Mouse (Mus musculus): ENCODE results near the gene Tspan9. TPM values are rescaled to one million over a fixed set of nuclear protein-coding genes. Genes with fewer than 3 reads are reported as not detected.

Gene Tspan9
- 29.8 and 30.6 TPM in 2 replicates for polyA plus RNA-seq (2012; rRNA removed)

- Histone ChIP-seq H3K27me3 (ENCODE audit: control insufficient read depth, insufficient read depth, low read length) (peaks cover 3% of the 10 kb centered on the region; the same call in 1 of the 2 replicates), H3K36me3 (ENCODE audit: control insufficient read depth, insufficient read depth, low read length) (no peaks in the 10 kb centered on the region), H3K4me3 (ENCODE audit: extremely low read depth, insufficient read depth, insufficient read length) (peak within 1 kb of the TSS; percentile 57), H3K4me1 (ENCODE audit: control insufficient read depth, insufficient read depth, insufficient read length) (peaks cover 5% of the 10 kb centered on the region; the same call in 1 of the 2 replicates), H3K27ac (ENCODE audit: insufficient read depth, low read length) (no peak within 1 kb of the TSS)
- DNase-seq (ENCODE audit: low read depth in 1 of 2, low spot score in 2 of 2): peak in 1 of 2 experiments; percentile 18
- 2% methylated on average over 54 of the region's 56 CpGs for WGBS
- no peak for TF ChIP-seq CTCF (IDR thresholded peaks at IDR 0.05; ENCODE audit: extremely low read depth, insufficient read depth, insufficient read length, insufficient replicate concordance)
Observed at GRCm38 (mm10) chr6:128143390-128144020, at the start of gene Tspan9. TSS of gene Tspan9 (minus strand) at chr6:128143594.

DNA sequence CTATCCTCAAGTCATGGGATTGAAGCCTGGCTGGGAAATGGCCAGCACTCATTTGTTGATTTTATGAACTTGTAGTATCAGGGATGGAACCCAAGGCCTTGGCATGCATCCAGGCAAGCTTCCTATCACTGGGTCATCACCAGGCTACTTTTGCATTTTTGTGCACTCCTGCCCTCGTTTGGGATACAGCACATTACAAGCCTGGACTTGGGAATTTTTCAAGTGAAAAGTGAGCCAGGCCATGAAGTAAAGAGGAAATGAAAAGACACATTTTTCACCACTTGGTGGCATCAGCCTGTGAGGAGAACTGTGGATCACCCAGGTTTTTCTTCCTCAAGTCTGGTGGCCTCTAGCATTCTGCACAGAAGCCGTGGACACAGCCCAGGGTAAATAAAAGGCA, 40.1 kb upstream of the Tspan9 start:
- H3K4me1 ChIP-seq (ENCODE audit: control insufficient read depth, insufficient read depth, insufficient read length): no peaks in the 10 kb centered on the region
- no peak overlapping the region for H3K27ac ChIP-seq (ENCODE audit: insufficient read depth, low read length)
- WGBS: 46% methylated on average over 2 of the region's 2 CpGs
- H3K36me3 ChIP-seq (ENCODE audit: control insufficient read depth, insufficient read depth, low read length): no peaks in the 10 kb centered on the region
- no peak for DNase-seq (ENCODE audit: low read depth in 1 of 2, low spot score in 2 of 2)
- no peak overlapping the region for H3K4me3 ChIP-seq (ENCODE audit: extremely low read depth, insufficient read depth, insufficient read length)
- TF ChIP-seq POLR2A (IDR thresholded peaks at IDR 0.05; ENCODE audit: low read depth, low read length) (no peak), CTCF (IDR thresholded peaks at IDR 0.05; ENCODE audit: extremely low read depth, insufficient read depth, insufficient read length, insufficient replicate concordance) (no peak)
- H3K27me3 ChIP-seq (ENCODE audit: control insufficient read depth, insufficient read depth, low read length): no peaks in the 10 kb centered on the region

DNA sequence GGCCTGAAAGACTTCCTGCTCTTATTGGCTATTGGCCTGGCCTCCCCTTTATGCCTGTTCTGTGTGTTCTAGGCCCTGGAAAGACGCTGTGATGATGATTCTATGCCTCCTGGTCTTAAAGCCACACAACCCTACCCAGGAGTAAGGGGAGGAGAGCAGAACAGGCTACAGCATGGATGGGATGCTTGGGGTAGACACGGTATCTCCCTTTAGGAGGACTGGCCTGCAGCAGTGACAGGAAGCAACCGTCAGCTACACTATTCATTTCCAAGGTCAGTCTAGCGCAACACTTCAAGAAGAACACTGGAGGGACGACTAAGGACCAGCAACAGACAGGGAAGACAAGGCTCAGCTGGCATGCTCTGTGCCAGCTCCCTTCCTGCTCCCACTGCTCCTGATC, 37.8 kb upstream of the Tspan9 start:
- Histone ChIP-seq H3K36me3 (ENCODE audit: control insufficient read depth, insufficient read depth, low read length) (no peaks in the 10 kb centered on the region), H3K4me3 (ENCODE audit: extremely low read depth, insufficient read depth, insufficient read length) (no peak overlapping the region), H3K4me1 (ENCODE audit: control insufficient read depth, insufficient read depth, insufficient read length) (no peaks in the 10 kb centered on the region), H3K27ac (ENCODE audit: insufficient read depth, low read length) (no peak overlapping the region), H3K27me3 (ENCODE audit: control insufficient read depth, insufficient read depth, low read length) (no peaks in the 10 kb centered on the region)
- TF ChIP-seq POLR2A (IDR thresholded peaks at IDR 0.05; ENCODE audit: low read depth, low read length) (no peak), CTCF (IDR thresholded peaks at IDR 0.05; ENCODE audit: extremely low read depth, insufficient read depth, insufficient read length, insufficient replicate concordance) (no peak)
- WGBS: 80% methylated on average over 5 of the region's 5 CpGs
- no peak for DNase-seq (ENCODE audit: low read depth in 1 of 2, low spot score in 2 of 2)

DNA sequence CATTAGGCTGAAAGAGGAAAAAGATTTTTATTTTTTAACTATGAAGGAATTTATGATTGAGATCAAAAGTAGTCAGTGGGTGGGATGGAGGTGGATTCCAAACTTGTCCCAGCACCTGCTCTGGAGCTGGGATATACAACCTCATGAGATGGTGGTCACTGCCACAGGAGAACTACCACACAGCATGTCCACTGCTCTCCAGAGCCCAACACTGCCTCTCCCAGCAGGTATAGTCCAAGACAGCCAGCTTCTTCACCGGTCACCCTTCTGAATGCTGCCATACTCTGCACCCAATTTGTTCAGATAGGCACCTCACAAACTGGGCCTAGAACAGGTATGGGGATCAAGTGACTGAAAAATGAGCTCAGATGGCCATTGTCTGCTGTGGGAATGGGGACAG, 36.3 kb upstream of the Tspan9 start:
- H3K4me1 ChIP-seq (ENCODE audit: control insufficient read depth, insufficient read depth, insufficient read length): no peaks in the 10 kb centered on the region
- H3K4me3 ChIP-seq (ENCODE audit: extremely low read depth, insufficient read depth, insufficient read length): no peak overlapping the region
- no peaks in the 10 kb centered on the region for H3K36me3 ChIP-seq (ENCODE audit: control insufficient read depth, insufficient read depth, low read length)
- H3K27me3 ChIP-seq (ENCODE audit: control insufficient read depth, insufficient read depth, low read length): no peaks in the 10 kb centered on the region
- no peak for DNase-seq (ENCODE audit: low read depth in 1 of 2, low spot score in 2 of 2)
- H3K27ac ChIP-seq (ENCODE audit: insufficient read depth, low read length): no peak overlapping the region
- TF ChIP-seq CTCF (IDR thresholded peaks at IDR 0.05; ENCODE audit: extremely low read depth, insufficient read depth, insufficient read length, insufficient replicate concordance): no peak
- no peak for TF ChIP-seq POLR2A (IDR thresholded peaks at IDR 0.05; ENCODE audit: low read depth, low read length)
- WGBS: 100% methylated on average over 1 of the region's 1 CpGs

- Histone ChIP-seq H3K27me3 (ENCODE audit: control insufficient read depth, insufficient read depth, low read length) (no peaks in the 10 kb centered on the region), H3K36me3 (ENCODE audit: control insufficient read depth, insufficient read depth, low read length) (no peaks in the 10 kb centered on the region), H3K4me3 (ENCODE audit: extremely low read depth, insufficient read depth, insufficient read length) (no peak overlapping the region), H3K27ac (ENCODE audit: insufficient read depth, low read length) (no peak overlapping the region), H3K4me1 (ENCODE audit: control insufficient read depth, insufficient read depth, insufficient read length) (no peaks in the 10 kb centered on the region)
- WGBS: 82% methylated on average over 5 of the region's 5 CpGs
- TF ChIP-seq CTCF (IDR thresholded peaks at IDR 0.05; ENCODE audit: extremely low read depth, insufficient read depth, insufficient read length, insufficient replicate concordance) (no peak), POLR2A (IDR thresholded peaks at IDR 0.05; ENCODE audit: low read depth, low read length) (no peak)
- no peak for DNase-seq (ENCODE audit: low read depth in 1 of 2, low spot score in 2 of 2)
Observed at GRCm38 (mm10) chr6:128179247-128179646, 35.9 kb upstream of the Tspan9 start.

GRCm38 (mm10) chr6:128178681-128179080, 35.3 kb upstream of the Tspan9 start:
- 80% methylated on average over 2 of the region's 2 CpGs for WGBS
- H3K4me1 ChIP-seq (ENCODE audit: control insufficient read depth, insufficient read depth, insufficient read length): no peaks in the 10 kb centered on the region

More at GRCm38 (mm10) chr6:128178681-128179080, 35.3 kb upstream of the Tspan9 start:
- no peaks in the 10 kb centered on the region for H3K36me3 ChIP-seq (ENCODE audit: control insufficient read depth, insufficient read depth, low read length)
- no peaks in the 10 kb centered on the region for H3K27me3 ChIP-seq (ENCODE audit: control insufficient read depth, insufficient read depth, low read length)
- DNase-seq (ENCODE audit: low read depth in 1 of 2, low spot score in 2 of 2): no peak
- TF ChIP-seq CTCF (IDR thresholded peaks at IDR 0.05; ENCODE audit: extremely low read depth, insufficient read depth, insufficient read length, insufficient replicate concordance) (no peak), POLR2A (IDR thresholded peaks at IDR 0.05; ENCODE audit: low read depth, low read length) (no peak)
- H3K4me3 ChIP-seq (ENCODE audit: extremely low read depth, insufficient read depth, insufficient read length): no peak overlapping the region
- H3K27ac ChIP-seq (ENCODE audit: insufficient read depth, low read length): no peak overlapping the region
